Mouse (Mus musculus) CH12.LX (cell line): ENCODE data around the gene Olfr288. TPM values are rescaled to one million over a fixed set of nuclear protein-coding genes. Genes with fewer than 3 reads are reported as not detected.
A peak's percentile ranks its signal among the peaks of the same experiment; 100 is the strongest.

Experiments used
- DNase-seq: peaks from one replicate; pipeline ENCODE4 v3.0.0-alpha.2; 2013; ENCODE audit errors: extremely low read depth
- H3K27ac ChIP-seq: 2 replicates; pipeline ENCODE4 v1.5.1; 2012; ENCODE audit warnings: low read depth, mild to moderate bottlenecking, control low read depth, moderate library complexity; ENCODE audit not compliant: insufficient read depth
- H3K27me3 ChIP-seq: replicated peaks from 2 replicates; pipeline ENCODE3; 2012; ENCODE audit warnings: inconsistent platforms
- H3K36me3 ChIP-seq, 2 experiments: replicated peaks in 1 of 2; 2 replicates each; pipeline versions ENCODE3 to v1.6.1; 2012; ENCODE audit warnings: inconsistent platforms in 1 of 2, low read length in 1 of 2, mild to moderate bottlenecking in 1 of 2, mixed read lengths in 1 of 2, moderate library complexity in 1 of 2; ENCODE audit not compliant: control insufficient read depth in 1 of 2, insufficient read depth in 1 of 2
- H3K4me1 ChIP-seq, 2 experiments: 2 replicates each; pipeline ENCODE4 v1.6.1; 2012; ENCODE audit warnings: inconsistent platforms in 1 of 2, moderate library complexity in 1 of 2; ENCODE audit not compliant: insufficient read depth in 2 of 2, control insufficient read depth in 1 of 2
- H3K4me2 ChIP-seq: 2 replicates; pipeline ENCODE4 v1.6.1; 2012; ENCODE audit warnings: low read depth, mild to moderate bottlenecking, control low read depth; ENCODE audit not compliant: poor library complexity, insufficient read depth, severe bottlenecking
- H3K4me3 ChIP-seq, 3 experiments: fragments of 150-350 bp in 1 of 3; sonication (generic) in 1 of 3; replicated peaks in 1 of 3; 2 replicates each; pipeline versions ENCODE3 to v1.5.1; 2011 to 2012; ENCODE audit warnings: low read depth in 2 of 3, low read length in 2 of 3, mild to moderate bottlenecking in 2 of 3, moderate library complexity in 2 of 3, control low read depth in 1 of 3, improper control_type of control experiment in 1 of 3, inconsistent platforms in 1 of 3, mixed read lengths in 1 of 3; ENCODE audit not compliant: poor library complexity in 1 of 3
- H3K79me2 ChIP-seq: replicated peaks from 2 replicates; pipeline ENCODE4 v1.6.1; 2012; ENCODE audit warnings: mild to moderate bottlenecking, moderate library complexity; ENCODE audit not compliant: control insufficient read depth, poor library complexity, insufficient read depth, severe bottlenecking; ENCODE audit errors: extremely low read depth
- H3K9ac ChIP-seq: 2 replicates; pipeline ENCODE4 v1.6.1; 2012; ENCODE audit warnings: low read depth, mild to moderate bottlenecking, control low read depth, moderate library complexity; ENCODE audit not compliant: insufficient read depth
- H3K9me3 ChIP-seq: replicated peaks from 2 replicates; pipeline ENCODE3; 2012; ENCODE audit warnings: low read length, inconsistent platforms, mixed read lengths
- BHLHE40 ChIP-seq: IDR thresholded peaks from 2 replicates; pipeline ENCODE4 v1.6.1; 2011; ENCODE audit warnings: mild to moderate bottlenecking, low read depth, low read length, improper control_type of control experiment
- CHD1 ChIP-seq: IDR thresholded peaks from 2 replicates; pipeline ENCODE4 v1.6.1; 2012; ENCODE audit warnings: low read depth, low read length, improper control_type of control experiment, inconsistent platforms
- CHD2 ChIP-seq: IDR thresholded peaks from 2 replicates; pipeline ENCODE4 v1.6.1; 2011; ENCODE audit warnings: low read length, improper control_type of control experiment
- CTCF ChIP-seq, 2 experiments: IDR thresholded peaks in 1 of 2; conservative IDR thresholded peaks in 1 of 2; 2 replicates each; pipeline ENCODE4 v1.5.1; 2011 to 2012; ENCODE audit warnings: low read depth in 2 of 2, low read length in 2 of 2, improper control_type of control experiment in 1 of 2, inconsistent platforms in 1 of 2, mild to moderate bottlenecking in 1 of 2, moderate library complexity in 1 of 2
- E2F4 ChIP-seq: IDR thresholded peaks from 2 replicates; pipeline ENCODE4 v1.6.1; 2011; ENCODE audit warnings: low read depth, low read length, improper control_type of control experiment; ENCODE audit not compliant: insufficient replicate concordance
- ELF1 ChIP-seq: IDR thresholded peaks from 2 replicates; pipeline ENCODE4 v1.6.1; 2014; ENCODE audit warnings: low read depth, mild to moderate bottlenecking, inconsistent platforms, low read length, improper control_type of control experiment
- EP300 ChIP-seq: IDR thresholded peaks from 2 replicates; pipeline ENCODE4 v1.6.1; 2011; ENCODE audit warnings: low read length, improper control_type of control experiment
- ETS1 ChIP-seq: conservative IDR thresholded peaks from 2 replicates; pipeline ENCODE4 v1.6.1; 2012; ENCODE audit warnings: low read depth, mild to moderate bottlenecking, inconsistent platforms, low read length, improper control_type of control experiment, moderate library complexity
- GABPA ChIP-seq: IDR thresholded peaks from 2 replicates; pipeline ENCODE4 v1.6.1; 2012; ENCODE audit warnings: low read depth, low read length, improper control_type of control experiment, inconsistent platforms; ENCODE audit not compliant: insufficient replicate concordance
- HCFC1 ChIP-seq: IDR thresholded peaks from 2 replicates; pipeline ENCODE4 v1.6.1; 2012; ENCODE audit warnings: low read depth, mild to moderate bottlenecking, inconsistent platforms, low read length, improper control_type of control experiment
- IRF4 ChIP-seq: IDR thresholded peaks from 2 replicates; pipeline ENCODE4 v1.6.1; 2014; ENCODE audit warnings: low read depth, mild to moderate bottlenecking, inconsistent platforms, low read length, improper control_type of control experiment
- JUND ChIP-seq: conservative IDR thresholded peaks from 2 replicates; pipeline ENCODE4 v1.6.1; 2011; ENCODE audit warnings: low read depth, low read length, improper control_type of control experiment
- MAX ChIP-seq: IDR thresholded peaks from 2 replicates; pipeline ENCODE4 v1.6.1; 2011; ENCODE audit warnings: low read length, improper control_type of control experiment
- MEF2A ChIP-seq: IDR thresholded peaks from 2 replicates; pipeline ENCODE4 v1.6.1; 2014; ENCODE audit warnings: low read depth, mild to moderate bottlenecking, inconsistent platforms, low read length, improper control_type of control experiment, borderline replicate concordance
- MXI1 ChIP-seq: IDR thresholded peaks from 2 replicates; pipeline ENCODE4 v1.6.1; 2011; ENCODE audit warnings: mild to moderate bottlenecking, low read depth, low read length, improper control_type of control experiment
- NELFE ChIP-seq: IDR thresholded peaks from 2 replicates; pipeline ENCODE4 v1.6.1; 2011; ENCODE audit warnings: low read depth, low read length, improper control_type of control experiment
- NRF1 ChIP-seq: IDR thresholded peaks from 2 replicates; pipeline ENCODE4 v1.6.1; 2014; ENCODE audit warnings: low read depth, mild to moderate bottlenecking, inconsistent platforms, low read length, improper control_type of control experiment, moderate library complexity
- PAX5 ChIP-seq: IDR thresholded peaks from 2 replicates; pipeline ENCODE4 v1.6.1; 2012; ENCODE audit warnings: low read length, inconsistent platforms, mixed read lengths
- POLR2A ChIP-seq: IDR thresholded peaks from 2 replicates; pipeline ENCODE4 v1.6.1; 2011; ENCODE audit warnings: low read depth, mild to moderate bottlenecking, improper control_type of control experiment, low read length
- POLR2AphosphoS2 ChIP-seq: IDR thresholded peaks from 2 replicates; pipeline ENCODE4 v1.6.1; 2011; ENCODE audit warnings: low read depth, low read length, improper control_type of control experiment
- RAD21 ChIP-seq: IDR thresholded peaks from 2 replicates; pipeline ENCODE4 v1.6.1; 2011; ENCODE audit warnings: low read depth, mild to moderate bottlenecking, low read length, improper control_type of control experiment, moderate library complexity
- RCOR1 ChIP-seq: conservative IDR thresholded peaks from 2 replicates; pipeline ENCODE4 v1.6.1; 2012; ENCODE audit warnings: low read depth, mild to moderate bottlenecking, inconsistent platforms, low read length, improper control_type of control experiment
- SIN3A ChIP-seq: IDR thresholded peaks from 2 replicates; pipeline ENCODE4 v1.6.1; 2012; ENCODE audit warnings: low read length, improper control_type of control experiment, inconsistent platforms
- SMC3 ChIP-seq: IDR thresholded peaks from 2 replicates; pipeline ENCODE4 v1.6.1; 2011; ENCODE audit warnings: low read depth, low read length, improper control_type of control experiment
- TBP ChIP-seq: conservative IDR thresholded peaks from 2 replicates; pipeline ENCODE4 v1.6.1; 2011; ENCODE audit warnings: low read depth, low read length, improper control_type of control experiment
- TCF12 ChIP-seq: IDR thresholded peaks from 2 replicates; pipeline ENCODE4 v1.6.1; 2014; ENCODE audit warnings: low read depth, mild to moderate bottlenecking, inconsistent platforms, low read length, improper control_type of control experiment
- UBTF ChIP-seq: IDR thresholded peaks from 2 replicates; pipeline ENCODE4 v1.6.1; 2012; ENCODE audit warnings: low read depth, mild to moderate bottlenecking, inconsistent platforms, low read length, improper control_type of control experiment, moderate library complexity
- USF2 ChIP-seq: conservative IDR thresholded peaks from 2 replicates; pipeline ENCODE4 v1.6.1; 2011; ENCODE audit warnings: low read depth, low read length, improper control_type of control experiment
- ZC3H11A ChIP-seq: IDR thresholded peaks from 2 replicates; pipeline ENCODE4 v1.6.1; 2012; ENCODE audit warnings: low read depth, mild to moderate bottlenecking, inconsistent platforms, low read length, improper control_type of control experiment
- ZKSCAN1 ChIP-seq: IDR thresholded peaks from 2 replicates; pipeline ENCODE4 v1.6.1; 2012; ENCODE audit warnings: low read depth, inconsistent platforms, low read length, improper control_type of control experiment, borderline replicate concordance
- ZMIZ1 ChIP-seq: IDR thresholded peaks from 2 replicates; pipeline ENCODE4 v1.6.1; 2012; ENCODE audit warnings: low read depth, mild to moderate bottlenecking, inconsistent platforms, low read length, improper control_type of control experiment
- dilution Hi-C: fragments of 300-500 bp; cut with MboI; formaldehyde crosslinking; loops from 2 replicates; pipeline ENCODE4 v1.14.3; 2020; ENCODE audit warnings: low sequenced_read_pairs; ENCODE audit not compliant: extremely low pct_unique_long_range_greater_than_20kb, extremely low pct_ligation_motif_present
- in situ Hi-C: fragments of 300-500 bp; cut with MboI; formaldehyde crosslinking; loops from 3 replicates; pipeline ENCODE4 v1.14.3; 2019; ENCODE audit warnings: low sequenced_read_pairs, low pct_ligation_motif_present, low pct_unique_long_range_greater_than_20kb, mixed read lengths
- polyA plus RNA-seq: library from polyadenylated mRNA; unstranded; fragments of >175 nt; gene quantifications from 2 replicates; pipeline ENCODE4 v1.2.1, GENCODE M21; 2012; ENCODE audit warnings: low read depth; ENCODE audit not compliant: insufficient read length
- total RNA-seq, 2 experiments: library from RNA; depleted of rRNA; stranded (reverse); fragments of 300-350 nt in 1 of 2; fragments of >200 nt in 1 of 2; gene quantifications; 2 replicates each; pipeline ENCODE4 v1.2.3; 2012 to 2014

Olfr288 gene
- total and polyA plus RNA-seq, 3 experiments: not detected

DNA sequence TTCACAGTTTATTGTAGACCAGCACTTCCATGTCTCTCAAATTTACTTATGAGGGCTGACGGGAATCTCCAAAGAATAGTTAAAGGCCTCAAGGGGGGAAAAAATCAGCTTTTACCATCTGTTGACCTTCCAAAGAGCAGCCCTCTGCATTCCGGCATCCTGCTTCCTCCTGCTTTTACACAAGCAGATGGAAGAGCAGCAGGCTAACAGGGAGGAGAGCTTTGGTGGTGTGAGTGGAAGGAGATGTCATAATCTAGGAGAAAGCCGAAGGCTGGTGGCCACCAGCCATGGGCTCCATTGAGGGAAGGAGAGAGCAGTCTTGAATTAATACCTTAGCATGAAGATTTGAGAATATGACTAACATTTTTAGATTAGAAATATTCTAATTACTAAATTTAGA is 47.0 kb downstream of the Olfr288 start:
- dilution Hi-C loops: no loop called here
- in situ Hi-C loops: no loop called here
- peaks cover 4% of the 10 kb centered on the region for H3K27me3 ChIP-seq
- H3K4me1 ChIP-seq: peaks cover 0 to 18% of the 10 kb centered on the region in 2 experiments; a peak in 2 of 4 replicates
- no peak for DNase-seq
- no peak overlapping the region for H3K4me2 ChIP-seq
- H3K79me2 ChIP-seq: peaks cover 15% of the 10 kb centered on the region
- peaks cover 7% of the 10 kb centered on the region for H3K9me3 ChIP-seq
- H3K27ac ChIP-seq: no peak overlapping the region
- no peak overlapping the region for H3K4me3 ChIP-seq
- TF ChIP-seq ZMIZ1: no peak
- TF ChIP-seq CHD2: no peak
- TF ChIP-seq MAX: no peak
- TF ChIP-seq NELFE: no peak
- TF ChIP-seq RAD21: no peak
- TF ChIP-seq TBP: no peak
- TF ChIP-seq ZC3H11A: no peak
- TF ChIP-seq GABPA: no peak
- TF ChIP-seq UBTF: no peak
- TF ChIP-seq ELF1: no peak
- no peak for TF ChIP-seq CHD1
- TF ChIP-seq MEF2A: no peak
- no peak for TF ChIP-seq NRF1
- TF ChIP-seq JUND: no peak
- no peak for TF ChIP-seq EP300
- no peak for TF ChIP-seq HCFC1
- no peaks in the 10 kb centered on the region for H3K36me3 ChIP-seq
- H3K9ac ChIP-seq: no peak overlapping the region

DNA sequence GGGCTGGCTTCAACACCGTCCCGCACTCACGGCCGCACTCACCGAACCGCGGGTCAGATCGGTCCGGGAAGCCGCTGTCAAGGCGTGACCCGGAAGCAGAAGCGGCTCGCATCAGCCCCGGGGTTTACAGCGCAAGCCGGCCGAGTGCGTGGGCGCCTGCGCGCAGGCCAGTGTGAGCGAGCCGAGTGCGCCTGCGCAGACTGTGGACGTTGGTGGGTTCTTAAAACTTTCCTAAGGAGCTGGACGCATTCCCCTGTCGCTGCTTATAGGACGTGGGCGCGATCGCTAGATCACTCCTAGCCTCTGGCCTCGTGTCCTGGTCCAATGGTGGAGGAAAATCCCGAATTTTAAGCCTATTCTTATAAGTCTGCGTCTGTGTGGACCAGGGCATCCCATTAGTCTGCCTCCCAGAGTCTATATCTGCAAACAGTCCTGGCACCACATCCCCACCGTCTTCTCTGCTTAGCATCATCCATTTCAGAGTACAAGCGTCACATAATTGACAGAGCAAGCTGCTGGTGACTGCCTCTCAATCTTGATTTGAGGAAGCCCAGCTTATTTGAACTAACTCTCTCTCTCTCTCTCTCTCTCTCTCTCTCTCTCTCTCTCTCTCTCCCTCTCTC is 49.7 kb downstream of the Olfr288 start:
- Histone ChIP-seq H3K4me1 (peaks cover 0 to 14% of the 10 kb centered on the region in 2 experiments; a peak in 2 of 4 replicates), H3K27me3 (peaks cover 4% of the 10 kb centered on the region), H3K27ac (no peak overlapping the region), H3K9ac (peak overlapping the region; percentile 57), H3K9me3 (peaks cover 7% of the 10 kb centered on the region), H3K4me3 (peak overlapping the region; percentile 61 to 87 (median 85)), H3K4me2 (peak overlapping the region; percentile 63), H3K79me2 (peaks cover 17% of the 10 kb centered on the region), H3K36me3 (peaks cover 16 to 22% of the 10 kb centered on the region in 2 experiments)
- dilution Hi-C loops (no loop called here), in situ Hi-C loops (no loop called here)
- peak; percentile 93 for DNase-seq
- TF ChIP-seq ZKSCAN1 (no peak), E2F4 (no peak), TBP (peak; percentile 73; the same call in 1 of the 2 replicates), IRF4 (no peak), TCF12 (peak; percentile 59), NELFE (peak; percentile 74), GABPA (no peak), RCOR1 (no peak), ETS1 (no peak; the same call in 1 of the 2 replicates), CHD2 (peak; percentile 48), POLR2AphosphoS2 (no peak; the same call in 1 of the 2 replicates), MXI1 (peak; percentile 78), BHLHE40 (peak; percentile 0; the same call in 1 of the 2 replicates), SIN3A (no peak; the same call in none of the 2 replicates), RAD21 (no peak), SMC3 (no peak), UBTF (peak; percentile 37; the same call in 1 of the 2 replicates), PAX5 (no peak), CHD1 (no peak), ELF1 (peak; percentile 81), CTCF (conservative IDR thresholded peaks at IDR 0.05 in 1 of 2, IDR thresholded peaks at IDR 0.05 in 1 of 2; ENCODE audit: low read depth in 2 of 2, low read length in 2 of 2) (no peak), EP300 (no peak), JUND (no peak), USF2 (no peak), POLR2A (peak; percentile 91), MEF2A (no peak)
